Mouse (Mus musculus): ENCODE data around the gene L3mbtl4. TPM values are rescaled to one million over a fixed set of nuclear protein-coding genes. Genes with fewer than 3 reads are reported as not detected.
A peak's percentile ranks its signal among the peaks of the same experiment; 100 is the strongest.

The L3mbtl4 gene
- 0.13 and 0.28 TPM in 2 replicates for polyA plus RNA-seq (2015; fragmentation: Nextera tagmentation; extraction: Ambion mirVana)

DNA sequence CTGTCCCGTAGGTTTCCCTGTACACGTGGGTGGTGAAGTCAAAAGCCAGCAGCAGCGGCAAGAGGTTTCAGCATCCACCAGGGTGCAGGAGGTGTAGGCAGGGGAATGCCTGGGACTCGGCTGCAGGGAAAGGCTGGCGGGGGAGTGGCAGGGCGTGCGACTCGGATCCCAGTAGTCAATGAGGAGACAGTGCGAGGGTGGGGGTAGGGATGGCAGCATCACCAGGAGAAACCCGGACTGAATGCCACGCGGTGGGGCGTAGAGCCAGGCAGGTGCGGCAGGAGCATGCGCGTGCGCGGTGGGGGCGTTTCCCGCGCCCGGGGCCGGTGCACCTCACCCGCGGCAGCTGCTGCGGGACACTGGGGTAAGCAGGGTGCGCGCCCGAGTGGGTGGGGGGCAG lies at the start of gene L3mbtl4:
Gene L3mbtl4 (plus strand): TSS at position 271 of the 400 bp plus-strand sequence.
- ATAC-seq (ENCODE audit: low FRiP score, low read depth) = peak; percentile 61; the same call in 1 of the 2 replicates
- peak within 1 kb of the TSS; percentile 98 for H3K4me2 ChIP-seq (replicated peaks)
- no peaks in the 10 kb centered on the region for H3K36me3 ChIP-seq
- H3K27ac ChIP-seq = no peak within 1 kb of the TSS
- under 1% methylated on average over 29 of the region's 29 CpGs for WGBS
- H3K27me3 ChIP-seq = peaks cover 37% of the 10 kb centered on the region
- H3K9ac ChIP-seq = peak within 1 kb of the TSS; percentile 53
- peak within 1 kb of the TSS; percentile 53 for H3K4me3 ChIP-seq
- H3K4me1 ChIP-seq = peaks cover 10% of the 10 kb centered on the region
- H3K9me3 ChIP-seq = no peaks in the 10 kb centered on the region

- 54% methylated on average over 4 of the region's 4 CpGs for WGBS
- H3K9me3 ChIP-seq = no peaks in the 10 kb centered on the region
These were observed 43.1 kb upstream of the L3mbtl4 start for GRCm38 (mm10) chr17:68230484-68230883.

GRCm38 (mm10) chr17:68235380-68235779 lies 38.2 kb upstream of the L3mbtl4 start:
- no peak overlapping the region for H3K4me2 ChIP-seq (replicated peaks)
- no peaks in the 10 kb centered on the region for H3K36me3 ChIP-seq
- H3K9me3 ChIP-seq = no peaks in the 10 kb centered on the region
- H3K27ac ChIP-seq = no peak overlapping the region
- no peaks in the 10 kb centered on the region for H3K4me1 ChIP-seq
- no peaks in the 10 kb centered on the region for H3K27me3 ChIP-seq
- no peak overlapping the region for H3K9ac ChIP-seq
- no peak for ATAC-seq (ENCODE audit: low FRiP score, low read depth)
- 86% methylated on average over 4 of the region's 4 CpGs for whole genome bisulfite sequencing
- no peak overlapping the region for H3K4me3 ChIP-seq

More at GRCm38 (mm10) chr17:68230484-68230883, 43.1 kb upstream of the L3mbtl4 start:
- no peaks in the 10 kb centered on the region for H3K36me3 ChIP-seq
- no peak overlapping the region for H3K9ac ChIP-seq
- no peaks in the 10 kb centered on the region for H3K27me3 ChIP-seq
- no peak for ATAC-seq (ENCODE audit: low FRiP score, low read depth)
- no peak overlapping the region for H3K27ac ChIP-seq
- no peak overlapping the region for H3K4me2 ChIP-seq (replicated peaks)
- no peaks in the 10 kb centered on the region for H3K4me1 ChIP-seq
- H3K4me3 ChIP-seq = no peak overlapping the region

DNA sequence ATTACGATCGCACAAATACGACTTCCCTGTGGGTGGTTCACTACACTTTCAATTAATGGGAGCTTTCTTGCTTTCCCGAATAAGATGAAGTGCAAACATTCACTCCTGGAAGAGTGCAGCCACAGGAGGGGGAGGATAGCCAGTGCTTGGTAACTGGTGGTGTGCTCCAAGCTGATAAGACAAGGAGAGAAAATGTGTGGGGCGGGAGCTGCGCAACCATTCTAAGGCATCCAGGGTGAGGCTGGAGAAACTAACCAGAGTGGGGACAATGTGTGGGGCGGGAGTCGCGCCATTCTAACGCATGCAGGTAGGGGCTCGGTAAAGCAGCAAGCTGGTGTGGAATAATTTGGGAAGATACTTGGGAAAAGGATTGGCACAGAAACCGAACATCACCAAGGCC lies 36.6 kb upstream of the L3mbtl4 start:
- Histone ChIP-seq H3K27me3 (no peaks in the 10 kb centered on the region), H3K9me3 (no peaks in the 10 kb centered on the region), H3K27ac (no peak overlapping the region), H3K36me3 (no peaks in the 10 kb centered on the region), H3K9ac (no peak overlapping the region), H3K4me1 (no peaks in the 10 kb centered on the region), H3K4me2 (replicated peaks) (no peak overlapping the region), H3K4me3 (no peak overlapping the region)
- ATAC-seq (ENCODE audit: low FRiP score, low read depth) = no peak
- WGBS = 85% methylated on average over 12 of the region's 12 CpGs

DNA sequence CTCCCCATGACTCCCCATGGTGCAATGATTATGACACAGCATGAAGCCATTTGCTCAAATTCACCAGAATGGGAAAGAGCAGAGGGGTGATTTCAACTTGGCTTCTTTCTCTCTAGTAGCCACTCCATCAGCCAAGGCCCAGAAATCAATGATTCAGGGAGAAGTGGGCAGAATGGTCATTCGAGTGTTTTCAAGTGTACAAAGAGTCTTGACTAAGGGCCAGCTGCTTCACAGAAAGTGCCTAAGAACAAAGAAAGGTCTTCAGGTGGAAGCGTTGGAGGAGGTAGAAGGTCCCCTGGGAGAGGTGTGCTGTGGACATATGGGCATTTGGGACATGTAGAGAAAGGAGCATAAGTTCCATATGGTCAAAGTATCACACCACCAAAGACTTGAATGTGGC lies 33.4 kb upstream of the L3mbtl4 start:
- ATAC-seq (ENCODE audit: low FRiP score, low read depth) = no peak
- WGBS = 81% methylated on average over 2 of the region's 2 CpGs

GRCm38 (mm10) chr17:68264835-68265557 lies 8.6 kb upstream of the L3mbtl4 start:
- 70% methylated on average over 7 of the region's 7 CpGs for WGBS
- Histone ChIP-seq H3K9ac (no peak overlapping the region), H3K27me3 (no peaks in the 10 kb centered on the region), H3K4me3 (no peak overlapping the region), H3K27ac (no peak overlapping the region), H3K4me1 (peaks cover 4% of the 10 kb centered on the region; the same call in 1 of the 2 replicates), H3K36me3 (no peaks in the 10 kb centered on the region), H3K9me3 (peaks cover 6% of the 10 kb centered on the region; the same call in 1 of the 2 replicates), H3K4me2 (replicated peaks) (no peak overlapping the region)
- no peak for ATAC-seq (ENCODE audit: low FRiP score, low read depth)

More for the DNA sequence above, 33.4 kb upstream of the L3mbtl4 start:
- H3K4me3 ChIP-seq = no peak overlapping the region
- no peaks in the 10 kb centered on the region for H3K4me1 ChIP-seq
- H3K36me3 ChIP-seq = no peaks in the 10 kb centered on the region
- no peak overlapping the region for H3K27ac ChIP-seq
- H3K9ac ChIP-seq = no peak overlapping the region
- no peaks in the 10 kb centered on the region for H3K27me3 ChIP-seq
- no peaks in the 10 kb centered on the region for H3K9me3 ChIP-seq
- H3K4me2 ChIP-seq (replicated peaks) = no peak overlapping the region

DNA sequence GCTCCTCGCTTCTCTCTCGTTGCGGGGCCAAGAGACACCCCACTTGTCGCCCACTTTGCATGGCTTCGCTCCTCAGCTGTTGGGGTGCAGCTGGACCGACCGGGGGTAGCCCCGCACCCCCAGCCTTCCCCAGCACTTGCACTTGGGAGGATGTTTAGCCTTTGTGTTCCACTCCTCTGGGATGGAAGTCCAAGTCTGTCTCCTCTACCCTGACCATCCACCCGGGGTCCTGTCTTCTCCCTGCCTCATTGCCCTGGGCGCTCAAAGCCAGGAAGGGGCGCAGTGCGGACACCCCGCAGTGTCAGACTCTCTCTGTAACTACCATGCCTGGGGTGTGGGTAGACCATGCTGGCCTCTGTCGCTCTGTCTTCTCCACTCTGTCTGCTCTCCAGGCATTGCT lies 357 bp downstream of the L3mbtl4 start:
- Histone ChIP-seq H3K4me3 (peak overlapping the region; percentile 53), H3K27me3 (peaks cover 37% of the 10 kb centered on the region), H3K36me3 (no peaks in the 10 kb centered on the region), H3K27ac (no peak overlapping the region), H3K4me1 (peaks cover 10% of the 10 kb centered on the region), H3K9me3 (no peaks in the 10 kb centered on the region), H3K4me2 (replicated peaks) (peak overlapping the region; percentile 98), H3K9ac (peak overlapping the region; percentile 53)
- peak; percentile 15; the same call in 1 of the 2 replicates for ATAC-seq (ENCODE audit: low FRiP score, low read depth)
- WGBS = 18% methylated on average over 14 of the region's 14 CpGs

- H3K9me3 ChIP-seq = no peaks in the 10 kb centered on the region
- 72% methylated on average over 2 of the region's 2 CpGs for WGBS
- no peak overlapping the region for H3K4me2 ChIP-seq (replicated peaks)
- H3K4me3 ChIP-seq = no peak overlapping the region
- H3K9ac ChIP-seq = no peak overlapping the region
- H3K27ac ChIP-seq = no peak overlapping the region
- H3K4me1 ChIP-seq = peaks cover 10% of the 10 kb centered on the region
- H3K27me3 ChIP-seq = peaks cover 37% of the 10 kb centered on the region
- H3K36me3 ChIP-seq = no peaks in the 10 kb centered on the region
- no peak for ATAC-seq (ENCODE audit: low FRiP score, low read depth)
These were observed 1.5 kb downstream of the L3mbtl4 start for GRCm38 (mm10) chr17:68275138-68275537.

DNA sequence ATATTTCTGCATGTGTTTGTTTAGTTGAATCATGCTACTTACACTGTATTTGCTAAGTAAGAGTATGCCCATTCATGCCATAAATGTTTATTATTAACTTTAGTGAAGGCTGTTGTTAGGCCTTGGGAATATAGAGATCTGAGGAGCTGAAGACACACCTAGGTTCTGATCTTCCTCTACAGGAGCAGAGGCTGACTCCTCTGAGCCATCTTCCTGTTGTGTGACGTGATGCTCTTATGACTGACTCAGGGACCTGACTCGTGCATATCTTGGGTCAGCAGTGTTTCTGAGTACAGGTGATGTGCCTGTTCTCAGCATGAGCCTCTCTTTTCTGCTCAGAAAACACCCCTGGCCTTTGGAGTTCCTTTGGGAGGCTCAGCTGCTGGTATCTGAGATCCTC lies 7.3 kb downstream of the L3mbtl4 start:
- Histone ChIP-seq H3K4me3 (no peak overlapping the region), H3K9ac (no peak overlapping the region), H3K36me3 (no peaks in the 10 kb centered on the region), H3K4me1 (no peaks in the 10 kb centered on the region), H3K4me2 (replicated peaks) (no peak overlapping the region), H3K9me3 (no peaks in the 10 kb centered on the region), H3K27ac (no peak overlapping the region), H3K27me3 (no peaks in the 10 kb centered on the region)
- ATAC-seq (ENCODE audit: low FRiP score, low read depth) = no peak
- WGBS = 86% methylated on average over 2 of the region's 2 CpGs

DNA sequence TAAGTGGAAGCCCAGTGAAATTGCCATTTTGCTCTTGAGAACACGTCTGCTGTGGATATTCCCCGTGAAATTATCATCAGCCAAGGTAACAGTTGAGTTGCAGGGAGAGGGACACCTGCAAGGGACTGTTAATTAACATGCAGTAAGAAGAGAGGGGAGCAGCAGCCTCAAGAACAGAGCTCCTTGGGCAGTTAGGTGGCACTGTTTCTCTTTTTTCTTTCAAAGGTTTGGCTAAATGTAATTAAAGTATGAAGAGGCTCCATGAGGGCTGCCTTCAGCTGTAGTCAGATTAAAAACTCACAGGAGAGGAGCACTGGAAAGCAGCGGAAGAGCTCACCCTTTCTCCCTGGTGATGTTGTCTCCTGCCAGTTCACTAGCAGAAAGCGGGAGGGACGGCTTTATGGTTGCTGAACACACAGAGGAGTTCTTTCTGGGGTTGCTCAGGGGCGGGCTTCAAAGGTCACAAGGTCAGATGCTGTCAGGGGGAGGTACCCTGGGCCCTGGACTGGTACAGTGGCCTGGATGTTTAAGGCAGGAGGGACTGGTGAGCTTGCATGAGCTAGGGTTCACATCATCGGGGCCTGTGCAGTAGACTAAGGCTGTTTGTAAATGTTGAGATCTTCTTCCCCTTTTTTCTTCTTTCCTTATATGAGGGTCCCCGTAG lies 11.7 kb downstream of the L3mbtl4 start:
- WGBS = 38% methylated on average over 8 of the region's 8 CpGs
- Histone ChIP-seq H3K27me3 (no peaks in the 10 kb centered on the region), H3K9ac (no peak overlapping the region), H3K9me3 (no peaks in the 10 kb centered on the region), H3K36me3 (no peaks in the 10 kb centered on the region), H3K4me2 (replicated peaks) (no peak overlapping the region), H3K4me3 (no peak overlapping the region), H3K27ac (no peak overlapping the region), H3K4me1 (0 out of 2 replicates have a peak, but pooled peaks cover 5% of the 10 kb centered on the region)
- no peak for ATAC-seq (ENCODE audit: low FRiP score, low read depth)

GRCm38 (mm10) chr17:68288094-68288493 lies 14.5 kb downstream of the L3mbtl4 start:
- Histone ChIP-seq H3K36me3 (no peaks in the 10 kb centered on the region), H3K4me1 (peaks cover 16% of the 10 kb centered on the region), H3K9ac (no peak overlapping the region), H3K4me3 (no peak overlapping the region), H3K27ac (no peak overlapping the region), H3K4me2 (replicated peaks) (no peak overlapping the region), H3K27me3 (no peaks in the 10 kb centered on the region), H3K9me3 (no peaks in the 10 kb centered on the region)
- 83% methylated on average over 4 of the region's 4 CpGs for WGBS
- no peak for ATAC-seq (ENCODE audit: low FRiP score, low read depth)

DNA sequence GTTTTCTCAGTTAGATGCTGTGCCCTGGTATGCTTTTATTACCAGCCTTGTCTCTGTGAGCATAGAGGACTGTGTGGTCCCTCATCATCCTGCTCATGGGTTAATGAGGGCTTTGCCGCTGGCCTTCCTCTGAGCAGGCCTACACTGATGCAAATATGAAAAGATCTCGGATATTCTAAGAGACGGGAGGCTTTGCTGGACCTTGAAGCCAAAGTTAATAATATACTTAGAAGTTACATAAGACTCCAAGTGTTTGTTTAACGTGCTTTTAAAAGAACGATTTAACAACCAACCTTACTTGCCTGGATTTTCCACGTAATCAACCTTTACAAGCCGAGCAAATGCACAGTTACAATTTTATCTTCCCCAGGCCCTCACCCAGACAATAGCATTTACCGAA lies 15.1 kb downstream of the L3mbtl4 start:
- Histone ChIP-seq H3K27me3 (no peaks in the 10 kb centered on the region), H3K9me3 (no peaks in the 10 kb centered on the region), H3K27ac (no peak overlapping the region), H3K4me2 (replicated peaks) (no peak overlapping the region), H3K4me1 (peaks cover 16% of the 10 kb centered on the region), H3K4me3 (no peak overlapping the region), H3K9ac (no peak overlapping the region), H3K36me3 (no peaks in the 10 kb centered on the region)
- no peak for ATAC-seq (ENCODE audit: low FRiP score, low read depth)
- WGBS = 46% methylated on average over 8 of the region's 8 CpGs

Measured in limb, embryonic 13.5 days (tissue).